Mouse (Mus musculus) cerebellum, adult 9-10 months (tissue): ENCODE data around the gene Scd4.
"Not testable (repeated sequence)": the region's sequence is repeated elsewhere in the genome, so short reads cannot be mapped to it uniquely, and the experiment has no call there.

ENCODE experiments used
- DNase-seq: peaks from one replicate; pipeline ENCODE4 v3.0.0; 2022

Gene Scd4

DNA sequence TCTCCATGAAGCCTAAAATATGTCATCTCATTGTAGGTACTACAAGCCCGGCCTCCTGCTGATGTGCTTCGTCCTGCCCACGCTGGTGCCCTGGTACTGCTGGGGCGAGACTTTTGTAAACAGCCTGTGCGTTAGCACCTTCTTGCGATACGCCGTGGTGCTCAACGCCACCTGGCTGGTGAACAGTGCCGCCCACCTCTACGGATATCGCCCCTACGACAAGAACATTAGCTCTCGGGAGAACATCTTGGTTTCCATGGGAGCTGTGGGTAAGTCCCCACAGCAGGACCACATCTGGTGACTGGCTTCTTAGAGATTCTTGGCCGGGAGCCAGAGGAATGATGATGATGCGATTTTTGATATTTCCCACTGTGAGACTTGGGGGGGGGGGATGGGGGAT lies 31.7 kb upstream of the Scd4 start:
- no peak for DNase-seq

DNA sequence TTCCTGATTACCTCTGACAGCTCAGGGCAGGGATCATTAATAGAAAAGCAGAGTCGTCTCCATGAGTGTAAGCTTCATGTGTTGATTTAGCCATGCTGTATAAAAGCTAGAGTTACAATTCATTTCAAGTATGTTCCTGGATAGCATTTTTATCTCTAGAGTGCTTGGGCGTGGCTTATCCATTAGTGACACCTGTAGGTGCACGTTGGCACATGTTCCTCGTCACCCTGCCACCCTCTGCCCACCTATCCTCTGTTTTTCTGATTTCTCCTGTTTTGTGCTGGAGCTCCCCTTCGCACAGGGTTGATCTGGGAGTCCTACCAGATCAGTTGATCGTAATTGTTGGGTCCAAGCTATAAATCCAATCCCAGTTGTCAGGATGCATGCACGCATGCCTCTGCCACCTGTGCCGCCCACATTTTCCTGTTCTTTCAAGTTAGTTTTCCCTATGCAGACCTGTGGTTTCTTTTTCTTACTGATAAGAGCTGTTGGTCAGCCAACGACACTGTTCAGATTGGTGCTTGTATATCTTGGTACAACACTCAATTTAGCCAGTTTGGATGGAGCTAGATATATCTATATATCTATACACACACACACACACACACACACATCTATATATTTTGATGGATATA lies 31.1 kb upstream of the Scd4 start:
- no peak for DNase-seq

DNA sequence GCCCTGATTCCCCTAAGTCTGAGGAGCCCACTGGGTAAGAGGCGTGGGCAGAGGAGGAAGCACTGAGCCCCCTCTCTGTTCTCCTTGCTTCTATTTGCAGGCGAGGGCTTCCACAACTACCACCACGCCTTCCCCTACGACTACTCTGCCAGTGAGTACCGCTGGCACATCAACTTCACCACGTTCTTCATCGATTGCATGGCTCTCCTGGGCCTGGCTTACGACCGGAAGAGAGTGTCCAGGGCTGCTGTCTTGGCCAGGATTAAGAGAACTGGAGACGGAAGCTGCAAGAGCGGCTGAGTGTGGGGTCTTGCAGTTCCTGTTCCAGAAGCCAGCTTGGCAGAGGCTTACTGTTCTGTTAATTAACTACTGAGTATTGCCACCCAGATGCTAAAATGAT lies 30.0 kb upstream of the Scd4 start:
- DNase-seq, result no peak

DNA sequence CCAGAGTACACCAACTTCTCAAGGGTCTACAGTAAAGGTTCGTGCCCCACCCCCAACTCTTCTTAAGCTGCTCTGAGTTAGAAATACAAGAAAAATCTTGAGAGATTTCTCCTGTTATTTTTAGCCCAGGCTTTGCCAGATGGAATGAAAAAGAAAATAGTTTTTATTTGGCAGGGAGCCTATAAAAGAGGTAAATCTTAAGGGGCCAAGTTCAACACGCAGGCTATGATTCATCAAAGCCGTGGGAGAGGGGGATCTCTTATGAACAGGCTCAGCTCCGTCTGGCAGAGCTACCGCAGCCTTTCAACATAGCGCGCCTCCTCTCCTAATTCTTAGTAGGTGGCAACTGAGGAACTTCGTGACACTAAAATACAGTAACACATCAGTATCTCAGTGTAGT lies 29.4 kb upstream of the Scd4 start:
- peak; percentile 25 for DNase-seq

DNA sequence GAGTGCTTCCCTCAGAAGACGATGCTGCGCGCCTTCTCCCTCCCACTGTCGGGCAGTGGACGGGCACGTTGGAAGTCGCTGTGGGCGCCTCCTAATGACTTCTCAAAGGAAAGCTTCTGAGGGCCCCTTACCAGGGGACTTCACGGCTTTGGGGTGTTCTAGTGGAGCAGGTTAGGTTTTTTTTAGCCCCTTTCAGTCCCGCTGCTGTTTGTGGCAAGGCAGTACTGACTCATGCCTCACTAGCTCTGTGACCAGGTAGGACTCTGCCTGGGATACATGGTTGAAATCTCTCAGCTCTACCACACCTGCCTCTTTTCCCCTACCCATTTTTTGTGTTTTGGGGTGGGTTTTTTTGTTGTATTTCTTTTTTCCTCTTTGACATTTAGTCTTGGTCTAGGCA lies 28.5 kb upstream of the Scd4 start:
- DNase-seq, result peak; percentile 7

DNA sequence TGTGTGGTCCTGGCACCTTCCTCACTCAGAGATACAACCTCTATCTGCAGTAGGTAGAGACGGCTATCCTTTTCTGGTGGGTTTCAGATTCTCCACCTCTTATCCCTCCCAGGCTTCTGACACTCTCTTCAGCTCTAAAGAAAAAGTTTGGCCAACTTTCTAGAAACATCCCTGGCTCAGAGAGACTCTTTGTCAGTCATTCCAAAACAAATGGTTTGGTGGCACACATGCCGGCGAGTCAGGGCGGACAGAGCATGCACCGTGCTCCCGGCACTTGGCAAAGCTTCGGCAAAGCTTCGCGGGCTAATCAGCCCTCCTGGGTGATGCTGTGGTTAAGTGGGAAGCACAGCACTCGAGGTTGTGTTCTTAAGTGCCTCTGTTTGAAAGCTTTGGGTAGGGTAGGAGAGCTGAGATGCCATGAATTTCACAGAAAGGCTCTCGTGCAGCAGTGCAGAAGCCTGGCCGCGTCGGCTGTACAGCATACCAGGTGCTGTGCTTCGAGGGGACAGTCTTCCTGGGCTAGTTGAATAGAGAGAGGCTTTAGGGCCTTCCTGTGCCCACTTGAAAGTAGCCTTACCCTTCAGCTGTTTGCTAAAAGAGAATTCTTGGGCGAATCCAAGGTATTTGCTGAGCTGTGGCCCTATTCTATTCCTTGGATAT lies 27.9 kb upstream of the Scd4 start:
- DNase-seq, result peak; percentile 12

DNA sequence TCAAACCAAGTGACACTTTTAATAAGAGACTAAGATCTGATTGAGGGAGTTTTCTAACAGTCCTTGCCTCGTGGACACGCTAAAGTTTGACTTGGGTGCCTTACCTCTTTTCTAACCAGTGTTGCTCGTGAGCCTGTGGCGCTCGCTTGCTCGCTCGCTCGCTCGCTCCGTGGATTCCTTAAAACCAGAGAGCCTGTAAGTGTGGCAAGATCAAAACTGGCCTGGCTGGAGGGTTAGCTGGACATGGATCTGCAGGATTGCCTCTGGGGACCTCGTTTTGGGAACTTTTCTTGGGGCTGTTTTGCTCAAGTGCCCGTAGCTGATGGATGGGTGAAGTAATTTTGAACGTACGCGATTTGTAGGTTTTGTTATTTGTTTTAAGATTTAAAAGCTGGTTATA lies 27.2 kb upstream of the Scd4 start:
- no peak for DNase-seq

DNA sequence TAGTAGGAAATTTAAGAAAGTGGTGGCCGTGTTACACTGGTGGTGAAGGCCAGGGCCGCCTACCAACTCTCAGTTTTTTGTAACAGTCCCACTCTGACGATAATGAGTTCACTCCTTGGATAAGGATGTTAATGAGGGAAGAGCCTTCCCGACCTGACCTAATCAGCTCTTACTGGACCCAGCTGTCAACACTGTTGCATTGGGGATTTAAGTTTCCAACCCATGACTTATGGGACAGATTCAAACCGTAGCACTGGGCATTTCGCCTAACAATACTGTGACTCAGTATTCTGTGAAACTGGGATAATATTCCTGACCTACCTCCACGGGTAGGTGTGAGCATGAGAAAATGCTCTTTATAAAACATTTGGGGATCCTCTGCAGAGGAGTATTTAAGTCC lies 26.7 kb upstream of the Scd4 start:
- peak; percentile 13 for DNase-seq

DNA sequence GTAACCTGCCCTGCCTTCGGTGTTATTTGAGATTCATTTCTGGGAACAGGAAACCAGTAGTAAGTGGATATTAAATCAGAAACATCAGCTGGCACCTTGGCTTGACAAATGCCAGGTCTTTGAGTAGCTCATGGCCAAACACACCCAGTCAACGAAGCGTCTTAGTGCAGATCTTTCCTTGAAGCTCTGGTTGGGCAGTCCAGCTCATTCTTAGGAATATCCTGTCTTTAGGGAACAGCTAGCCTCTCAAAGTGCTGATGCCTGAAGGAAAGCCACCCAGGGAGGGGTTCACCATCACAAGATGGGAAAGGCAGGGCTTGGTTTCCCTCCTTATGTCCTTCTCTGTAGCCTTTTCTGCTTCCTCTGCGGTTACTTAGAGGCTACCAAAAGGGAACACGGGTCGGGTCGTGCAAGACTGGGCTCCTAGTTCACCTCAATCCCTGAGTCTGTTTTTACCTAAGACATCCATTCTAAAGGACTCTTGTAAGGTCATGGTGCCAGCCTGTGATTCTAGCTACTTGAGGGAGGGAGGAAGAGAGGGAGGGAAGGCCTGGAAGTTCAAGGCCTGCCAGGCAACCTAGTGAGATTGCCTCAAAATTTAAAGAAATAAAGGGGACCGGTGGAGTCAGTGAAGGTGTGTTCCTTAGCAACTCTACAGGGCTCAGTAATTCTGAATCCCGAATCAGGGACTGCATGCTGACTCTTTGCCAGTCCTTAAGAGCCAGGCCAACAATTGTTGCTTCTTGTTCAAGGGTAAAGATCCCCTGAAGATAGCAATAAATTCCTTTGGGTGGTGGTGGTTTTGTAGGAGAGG lies 25.6 kb upstream of the Scd4 start:
- DNase-seq, result peak; percentile 11

DNA sequence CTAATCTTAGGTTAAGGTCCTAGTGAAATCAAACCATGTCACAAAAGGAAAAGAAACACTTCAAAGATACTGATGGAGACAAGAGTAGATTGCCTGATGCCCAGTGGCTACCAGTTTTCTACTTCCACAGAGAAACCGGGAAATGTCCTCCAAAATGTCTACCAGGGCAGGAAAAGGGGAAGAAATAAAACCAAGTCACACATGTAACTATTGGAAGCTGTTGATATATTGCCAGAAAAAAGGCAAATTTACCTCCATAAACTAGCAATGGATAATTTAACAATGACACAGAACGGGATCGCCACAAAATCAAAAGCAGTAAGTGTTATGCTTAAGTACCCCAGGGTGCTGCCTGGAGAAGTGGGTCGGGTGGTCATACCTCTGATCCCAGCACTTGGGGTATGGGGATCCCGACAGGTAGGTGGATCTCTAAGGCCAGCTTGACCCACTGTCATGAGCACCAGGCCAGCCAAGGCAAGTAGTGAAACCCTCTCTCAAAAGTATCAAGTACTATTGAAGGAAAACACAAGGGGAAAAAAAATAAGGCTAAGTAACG lies 24.9 kb upstream of the Scd4 start:
- DNase-seq, result no peak

DNA sequence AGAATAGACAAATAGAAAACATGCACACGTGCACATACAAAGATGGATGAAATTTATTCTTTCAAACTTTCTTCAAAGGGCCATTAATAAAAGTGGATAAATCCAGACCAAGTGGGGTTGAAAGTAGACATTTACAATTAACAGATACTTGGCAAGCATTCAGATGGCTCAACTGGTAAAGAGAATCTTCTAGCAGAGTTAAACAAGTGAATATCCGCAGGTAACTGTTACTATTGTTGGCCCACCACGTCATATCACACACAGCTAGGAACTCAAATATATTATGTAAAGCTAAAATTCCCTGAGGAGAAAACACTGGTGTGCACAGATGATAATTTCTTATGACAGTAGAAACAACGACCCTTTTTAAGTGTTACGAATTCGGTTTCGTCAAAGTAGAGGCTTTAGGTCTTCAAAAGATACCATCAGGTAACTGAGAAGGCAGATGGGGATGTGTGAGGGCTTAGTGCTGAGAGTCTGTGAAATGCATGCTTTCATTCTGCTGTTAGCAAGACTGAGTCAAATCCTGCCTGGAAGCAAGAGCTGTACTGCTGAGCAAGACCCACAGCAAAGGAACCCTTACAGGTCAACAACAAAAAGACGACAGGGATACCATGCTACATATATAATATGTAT lies 24.2 kb upstream of the Scd4 start:
- no peak for DNase-seq

DNA sequence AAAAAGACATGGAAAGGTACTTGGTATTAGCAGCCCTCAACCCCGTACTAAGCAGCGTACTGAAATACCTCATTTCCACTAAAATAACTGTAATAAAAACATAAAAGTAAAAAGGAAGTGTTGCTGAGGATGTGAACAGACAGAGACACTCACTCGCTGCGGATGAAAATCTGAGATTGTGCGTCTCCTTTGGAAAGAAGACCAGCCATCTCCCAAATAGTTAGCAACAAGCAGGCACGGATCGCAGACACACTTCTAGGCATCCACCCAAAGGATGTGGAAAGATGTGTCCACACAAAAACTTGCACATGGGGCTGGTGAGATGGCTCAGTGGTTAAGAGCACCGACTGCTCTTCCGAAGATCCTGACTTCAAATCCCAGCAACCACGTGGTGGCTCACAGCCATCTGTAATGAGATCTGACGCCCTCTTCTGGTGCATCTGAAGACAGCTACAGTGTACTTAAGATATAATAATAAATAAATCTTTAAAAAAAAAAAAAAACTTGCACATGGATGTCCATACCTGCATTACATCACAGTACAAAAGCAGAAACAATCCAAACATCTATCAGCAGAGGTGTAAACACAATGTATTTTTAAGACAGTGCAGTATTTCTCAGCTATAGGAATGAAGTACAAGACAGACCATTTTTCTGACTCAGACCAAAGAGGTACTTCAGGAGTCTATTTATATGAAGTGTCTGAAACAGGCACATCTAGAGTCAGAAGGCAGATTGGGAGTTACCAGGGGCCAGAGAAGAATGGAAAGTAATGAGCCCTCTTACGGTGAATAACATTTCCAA lies 23.3 kb upstream of the Scd4 start:
- peak; percentile 13 for DNase-seq

DNA sequence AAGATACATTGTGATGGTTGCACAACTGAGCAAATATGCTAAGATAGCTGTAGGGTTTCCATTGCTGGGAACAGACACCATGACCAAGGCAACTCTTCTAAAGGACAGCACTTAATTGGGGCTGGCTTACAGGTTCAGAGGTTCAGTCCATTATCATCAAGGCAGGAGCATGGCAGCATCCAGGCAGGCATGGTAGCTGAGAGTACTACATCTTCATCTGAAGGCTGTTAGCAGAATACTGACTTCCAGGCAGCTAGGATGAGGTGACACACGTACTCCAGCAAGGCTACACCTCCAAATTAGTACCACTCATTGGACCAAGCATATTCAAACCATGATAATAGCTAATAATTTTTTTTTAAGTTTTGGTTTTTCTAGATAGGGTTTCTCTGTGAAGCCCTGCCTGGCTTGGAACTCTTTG lies 22.7 kb upstream of the Scd4 start:
- DNase-seq, result not testable (repeated sequence)

DNA sequence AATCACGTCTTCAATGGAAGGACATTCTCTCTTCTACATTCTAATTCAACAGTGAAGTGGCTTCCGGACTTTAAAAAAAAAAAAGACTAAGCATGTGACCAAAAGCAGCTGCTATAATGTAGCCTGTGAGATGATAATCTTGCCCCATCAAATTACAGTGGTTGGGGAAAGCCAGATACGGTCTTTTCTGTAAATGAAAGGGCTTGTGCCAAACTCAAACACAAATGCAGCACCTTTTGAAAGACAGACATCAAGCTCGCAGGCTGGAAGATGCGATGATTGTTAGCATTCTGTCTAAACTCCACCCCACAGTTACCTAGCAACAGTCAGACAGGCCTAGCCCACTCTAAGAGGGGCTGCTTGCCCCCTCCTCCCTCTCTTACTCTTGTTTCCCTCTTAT lies 22.1 kb upstream of the Scd4 start:
- no peak for DNase-seq

DNA sequence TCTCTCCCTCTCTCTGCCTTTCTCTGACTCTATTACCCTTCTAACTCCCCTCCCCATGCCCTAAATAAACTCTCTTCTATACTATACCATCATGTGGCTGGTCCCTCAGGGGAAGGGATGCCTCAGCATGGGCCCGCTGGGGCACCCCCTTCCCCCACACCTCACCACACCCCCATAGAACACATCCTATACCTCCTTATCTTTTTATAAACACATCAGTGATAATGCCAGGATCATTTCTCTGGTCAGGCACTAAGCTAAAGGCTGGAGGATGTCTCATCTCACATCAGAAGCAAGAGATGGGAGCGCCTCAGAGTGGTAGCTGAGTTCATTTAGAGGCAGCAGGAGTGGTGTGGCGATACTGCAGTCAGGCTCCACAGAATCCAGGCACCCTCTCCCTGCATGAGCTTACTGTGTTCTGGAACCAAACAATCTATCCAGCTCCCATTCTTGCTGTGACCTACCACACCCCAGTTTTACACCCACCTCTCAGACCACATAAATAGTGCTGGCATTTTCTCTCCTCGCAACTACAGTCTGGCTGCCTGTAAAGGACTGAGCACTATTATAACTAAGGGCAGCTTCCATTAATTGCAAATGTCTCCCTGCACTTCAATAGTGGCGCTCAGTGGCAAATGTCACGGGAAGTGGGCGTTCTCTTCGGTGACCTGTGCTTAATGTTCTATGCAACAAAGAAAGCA lies 21.4 kb upstream of the Scd4 start:
- peak; percentile 20 for DNase-seq

DNA sequence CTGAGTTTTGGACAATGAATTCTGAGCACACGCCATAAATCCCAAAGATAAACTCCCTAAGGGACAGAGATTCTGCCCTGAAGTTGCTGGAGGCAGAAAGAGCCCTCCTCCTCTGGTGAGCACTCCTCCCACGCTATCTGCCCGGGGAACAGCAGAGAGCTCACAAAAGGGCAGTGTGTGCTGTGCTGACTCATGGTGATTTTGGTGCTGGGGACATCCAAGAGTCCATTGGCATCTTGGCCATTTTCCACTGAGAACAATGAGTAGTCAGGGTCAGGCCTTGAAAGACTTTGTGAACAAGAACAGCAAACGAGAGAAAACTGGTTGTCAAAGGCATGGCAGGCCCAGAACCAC lies 20.9 kb upstream of the Scd4 start:
- peak; percentile 57 for DNase-seq

DNA sequence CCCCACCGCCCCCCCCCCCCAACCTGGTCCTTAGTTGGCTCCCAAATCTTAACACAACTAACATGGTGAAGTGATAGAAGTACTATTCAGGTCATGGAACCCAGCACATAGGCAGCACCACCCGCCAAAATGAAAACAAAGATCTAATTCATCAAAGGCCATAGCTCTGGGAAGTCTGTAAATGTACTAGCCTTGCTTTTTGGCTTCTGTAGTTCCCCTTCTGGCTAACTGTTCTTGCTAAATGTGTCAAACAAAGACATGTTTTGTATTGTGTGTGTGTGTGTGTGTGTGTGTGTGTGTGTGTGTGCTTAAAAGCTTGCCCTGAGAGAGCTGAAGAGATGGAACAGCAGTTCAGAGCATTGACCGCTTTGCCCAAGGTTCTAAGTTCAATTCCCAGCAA lies 19.8 kb upstream of the Scd4 start:
- peak; percentile 41 for DNase-seq

DNA sequence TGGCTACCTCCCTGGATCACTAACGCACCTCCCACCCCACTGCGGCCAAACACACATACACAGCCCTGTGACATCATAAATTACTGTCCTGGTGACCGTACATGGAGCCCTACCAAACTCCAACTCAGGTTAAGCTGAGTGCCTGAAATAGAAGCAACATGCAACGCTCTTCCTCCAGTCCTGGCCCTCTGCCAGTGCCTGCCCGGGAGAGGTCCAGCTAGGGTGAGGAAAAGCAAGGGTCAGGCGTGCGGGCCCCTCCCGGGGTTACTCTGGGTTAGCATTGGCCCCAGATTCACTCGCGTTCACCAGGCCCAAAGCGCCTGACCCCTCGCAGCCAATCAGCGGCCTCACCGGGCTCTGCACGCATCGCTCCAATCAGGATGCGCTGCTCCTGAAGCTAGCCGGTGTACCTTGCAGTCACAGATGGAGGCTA lies 18.5 kb upstream of the Scd4 start:
- peak; percentile 94 for DNase-seq

DNA sequence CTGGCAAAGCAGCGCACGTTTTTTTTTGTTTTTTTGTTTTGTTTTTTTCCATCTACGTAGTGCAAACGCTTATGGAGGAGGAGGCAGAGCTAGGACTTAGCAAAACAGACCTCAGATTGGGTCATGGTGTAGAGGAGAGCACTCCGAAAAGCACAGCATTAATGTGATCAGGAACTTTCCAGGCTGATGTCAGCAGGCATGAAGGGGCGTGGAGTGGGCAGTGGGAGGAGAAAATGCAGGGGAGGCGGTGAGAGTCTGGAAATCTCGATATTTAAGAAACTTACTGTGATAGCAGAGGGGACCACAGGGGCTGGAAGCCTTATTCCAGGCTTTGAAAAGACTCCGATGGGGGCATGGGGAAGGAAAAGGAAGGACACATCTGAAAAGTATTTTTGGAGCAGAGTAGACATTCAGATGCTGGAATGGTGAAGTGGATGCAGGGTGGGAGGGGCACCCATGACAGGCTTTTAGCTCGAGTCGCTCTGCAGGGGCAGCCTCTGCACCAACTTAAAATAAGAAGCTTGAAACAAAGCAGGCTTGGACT lies 17.9 kb upstream of the Scd4 start:
- no peak for DNase-seq

DNA sequence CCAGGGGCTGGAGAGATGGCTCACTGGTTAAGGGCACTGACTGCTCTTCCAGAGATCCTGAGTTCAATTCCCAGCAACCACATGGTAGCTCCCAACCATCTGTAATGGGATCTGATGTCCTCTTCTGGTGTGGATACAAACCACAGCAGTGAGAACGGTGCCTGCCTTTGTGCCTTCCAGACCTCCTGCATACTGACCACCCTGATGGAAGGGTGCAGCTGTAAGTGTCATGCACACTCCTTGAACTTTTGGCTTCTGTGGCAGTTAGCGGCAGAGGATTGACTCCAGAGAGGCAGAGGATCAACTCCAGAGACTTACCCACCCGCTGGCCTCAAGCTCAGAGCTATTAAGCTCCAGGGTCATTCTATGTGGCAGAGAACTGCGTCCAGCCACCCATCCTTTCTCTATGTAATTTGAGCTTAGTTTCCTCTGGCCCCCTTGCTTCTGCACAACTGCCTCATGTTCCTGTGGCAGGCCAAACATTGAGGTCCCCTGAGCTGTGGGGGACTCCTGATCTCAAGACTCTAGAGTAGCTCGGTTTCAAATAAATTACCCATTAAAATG lies 16.1 kb upstream of the Scd4 start:
- no peak for DNase-seq

DNA sequence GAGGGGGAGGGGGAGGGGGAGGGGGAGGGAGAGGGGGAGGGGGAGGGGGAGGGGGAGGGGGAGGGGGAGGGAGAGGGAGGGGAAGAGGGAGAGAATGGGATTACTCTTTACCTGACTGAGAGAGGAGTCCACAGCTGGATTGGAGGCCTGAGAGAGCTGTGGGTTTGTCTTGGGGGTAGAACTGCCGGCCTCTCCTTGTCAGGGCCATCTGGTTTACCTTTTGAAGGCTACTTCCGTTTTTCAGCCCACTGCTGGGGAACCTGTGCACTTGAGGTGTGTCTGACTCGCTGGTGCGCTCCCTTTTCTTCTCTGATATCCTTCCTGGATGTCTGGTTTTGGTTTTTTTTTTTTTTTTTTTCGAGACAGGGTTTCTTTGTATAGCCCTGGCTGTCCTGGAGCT lies 15.5 kb upstream of the Scd4 start:
- no peak for DNase-seq
